Mouse (Mus musculus): ENCODE measurements around the gene Panx1. TPM values are rescaled to one million over a fixed set of nuclear protein-coding genes. Genes with fewer than 3 reads are reported as not detected.

Panx1 gene
- 2.4 and 2.5 TPM in 2 replicates for polyA plus RNA-seq (2012; rRNA removed)

GRCm38 (mm10) chr9:15045084-15045669 lies at the start of gene Panx1:
Panx1 (minus strand) TSS chr9:15045478.

Other genes starting within 250 kb of the Panx1 start
- gene Gpr83, start 185.3 kb downstream of the Panx1 start, polyA plus RNA-seq (2012; rRNA removed): 0.05 TPM in 1 of 2 replicates, not detected in the other
- not detected in 2 replicates for gene Izumo1r, start 141.5 kb downstream of the Panx1 start, polyA plus RNA-seq (2012; rRNA removed)
- gene Hephl1, start 66.6 kb upstream of the Panx1 start, polyA plus RNA-seq (2012; rRNA removed): not detected in 2 replicates
- gene Vstm5, start 193.6 kb upstream of the Panx1 start, polyA plus RNA-seq (2012; rRNA removed): 0.28 and 0.36 TPM in 2 replicates
- 14.9 and 17.3 TPM in 2 replicates for gene Med17, start 234.5 kb upstream of the Panx1 start, polyA plus RNA-seq (2012; rRNA removed)